Mouse (Mus musculus) spleen, adult 2 months (tissue): Measurements from ENCODE around the gene Ppp1r13l. TPM values are rescaled to one million over a fixed set of nuclear protein-coding genes. Genes with fewer than 3 reads are reported as not detected.

Experiments
- DNase-seq, 2 experiments: peaks; one replicate each; pipeline versions ENCODE4 v3.0.0 to v3.0.0-alpha.2; 2012 to 2021; ENCODE audit warnings: low spot score in 2 of 2, low read depth in 1 of 2
- H3K27ac ChIP-seq: fragments of 200-500 bp; 2 replicates; pipeline ENCODE4 v1.5.1; 2012; ENCODE audit warnings: low read length, inconsistent platforms; ENCODE audit not compliant: insufficient read depth
- H3K27me3 ChIP-seq: fragments of 200-500 bp; 2 replicates; pipeline ENCODE4 v1.6.1; 2012; ENCODE audit warnings: mild to moderate bottlenecking, moderate library complexity, low read length, inconsistent platforms; ENCODE audit not compliant: control insufficient read depth, insufficient read depth
- H3K36me3 ChIP-seq: fragments of 200-500 bp; 2 replicates; pipeline ENCODE4 v1.6.1; 2012; ENCODE audit warnings: mild to moderate bottlenecking, low read length, inconsistent platforms; ENCODE audit not compliant: control insufficient read depth, insufficient read depth
- H3K4me1 ChIP-seq: fragments of 200-500 bp; 2 replicates; pipeline ENCODE4 v1.6.1; 2011; ENCODE audit warnings: inconsistent platforms; ENCODE audit not compliant: control insufficient read depth, insufficient read depth, insufficient read length
- H3K4me3 ChIP-seq: fragments of 200-500 bp; 2 replicates; pipeline ENCODE4 v1.5.1; 2011; ENCODE audit warnings: mild to moderate bottlenecking, inconsistent platforms; ENCODE audit not compliant: insufficient read depth, insufficient read length; ENCODE audit errors: extremely low read depth
- CTCF ChIP-seq: fragments of 200-500 bp; IDR thresholded peaks from 2 replicates; pipeline ENCODE4 v1.5.1; 2011; ENCODE audit warnings: mild to moderate bottlenecking, inconsistent platforms; ENCODE audit not compliant: insufficient read depth, insufficient read length, insufficient replicate concordance; ENCODE audit errors: extremely low read depth
- POLR2A ChIP-seq: fragments of 200-500 bp; IDR thresholded peaks from 2 replicates; pipeline ENCODE4 v1.6.1; 2011; ENCODE audit warnings: low read depth, low read length, inconsistent platforms
- WGBS: fragments of 180-500 bp; shearing (Covaris S2); methylation state at CpG from one replicate; pipeline ENCODE4 v1.1.7; 2018; 5-methylcytosine and 5-hydroxymethylcytosine counted together
- polyA plus RNA-seq: library from polyadenylated mRNA; depleted of rRNA; stranded (reverse); fragments of >200 nt; gene quantifications from 2 replicates; pipeline ENCODE4 v1.2.3, GENCODE M21; 2012

The Ppp1r13l gene
- polyA plus RNA-seq, 1 experiment, result 2.2 TPM

DNA sequence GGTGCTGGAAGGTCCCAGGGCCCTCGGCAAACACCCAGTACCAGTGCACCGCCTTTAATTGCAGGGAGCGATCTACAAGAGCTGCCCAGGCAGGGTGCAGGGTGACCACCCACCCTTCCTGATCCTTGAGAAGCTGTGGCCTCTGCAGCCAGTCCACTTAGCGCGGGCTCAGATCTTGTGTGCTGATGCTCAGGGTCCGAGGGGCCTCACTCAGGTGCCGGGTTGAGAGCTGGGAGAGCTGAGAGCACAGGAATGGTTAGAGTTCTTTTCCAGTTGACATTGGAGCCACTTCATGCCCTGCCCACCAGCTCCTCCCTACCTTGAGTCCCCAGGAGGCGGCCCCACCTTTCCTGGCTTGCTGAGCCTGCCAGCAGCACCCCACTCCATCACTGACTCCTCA lies 34.9 kb downstream of the Ppp1r13l start:
- Histone ChIP-seq H3K4me3 (no peak overlapping the region), H3K36me3 (peaks cover 46% of the 10 kb centered on the region), H3K27ac (no peak overlapping the region), H3K4me1 (no peaks in the 10 kb centered on the region), H3K27me3 (no peaks in the 10 kb centered on the region)
- 91% methylated on average over 8 of the region's 8 CpGs for WGBS
- TF ChIP-seq POLR2A (no peak), CTCF (no peak)
- no peak for DNase-seq

DNA sequence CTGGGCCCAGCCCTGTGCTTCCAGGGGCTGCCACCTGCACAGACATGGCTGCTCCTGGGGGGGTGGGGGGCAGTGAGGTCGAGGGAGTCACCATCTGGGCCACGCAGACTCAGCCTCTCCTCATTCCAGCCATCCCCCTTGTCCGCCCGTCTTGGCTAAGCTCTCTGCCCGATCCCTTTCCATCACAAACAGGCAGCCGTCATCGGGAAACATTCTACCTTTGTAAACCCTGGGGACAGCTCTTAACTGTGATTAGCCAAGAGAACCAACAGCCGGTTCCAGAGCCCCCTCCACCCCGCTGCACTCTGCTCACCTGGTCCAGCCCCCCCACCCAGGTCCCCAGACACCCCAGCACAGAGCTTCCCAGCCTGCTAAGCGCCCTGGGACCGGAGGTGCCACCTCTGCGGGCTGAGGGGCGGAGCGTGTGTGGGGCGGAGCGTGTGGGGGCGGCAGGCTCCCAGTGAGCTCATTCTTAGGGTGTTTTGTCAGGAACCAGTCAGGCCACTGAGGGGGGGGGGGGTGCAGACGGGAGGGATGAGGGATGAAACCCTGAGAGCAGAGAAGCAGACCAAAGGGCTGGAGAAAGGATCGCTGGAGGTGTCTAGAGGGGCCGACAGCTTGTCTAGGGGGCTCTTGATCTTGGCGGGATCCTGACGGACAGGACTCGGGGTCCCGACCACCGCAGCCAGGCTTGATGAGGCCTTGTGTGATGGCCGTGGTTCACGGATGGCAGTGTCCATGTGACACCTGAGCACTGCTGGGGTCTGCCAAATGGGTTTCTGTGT lies 40.1 kb downstream of the Ppp1r13l start:
- 12% methylated on average over 26 of the region's 27 CpGs for WGBS
- Histone ChIP-seq H3K36me3 (peaks cover 7% of the 10 kb centered on the region), H3K27me3 (peaks cover 8% of the 10 kb centered on the region), H3K4me3 (peak overlapping the region; percentile 16; the same call in 1 of the 2 replicates), H3K27ac (no peak overlapping the region), H3K4me1 (peaks cover 13% of the 10 kb centered on the region)
- DNase-seq, result peak in 1 of 2 experiments; percentile 28
- TF ChIP-seq CTCF (no peak), POLR2A (no peak)

DNA sequence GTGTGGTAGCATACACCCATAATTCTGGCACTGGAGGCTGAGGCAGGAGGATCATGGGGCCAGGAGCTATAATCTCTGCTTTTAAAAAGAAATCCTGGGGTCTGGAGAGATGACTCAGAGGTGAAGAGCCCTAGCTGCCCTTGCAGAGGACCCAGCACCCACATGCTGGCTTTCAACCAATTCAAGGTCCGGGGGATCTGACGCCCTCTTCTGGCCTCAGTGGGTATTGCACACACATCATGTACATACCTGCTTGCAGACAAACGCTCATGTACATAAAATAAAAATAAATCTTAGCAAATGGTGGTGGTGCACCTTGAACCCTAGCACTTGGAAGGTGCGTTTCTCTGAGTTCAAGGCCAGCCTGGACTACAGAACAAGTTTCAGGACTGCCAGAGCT lies 41.4 kb downstream of the Ppp1r13l start:
- Histone ChIP-seq H3K36me3 (no peaks in the 10 kb centered on the region), H3K27ac (no peak overlapping the region), H3K27me3 (peaks cover 8% of the 10 kb centered on the region), H3K4me3 (no peak overlapping the region), H3K4me1 (peaks cover 16% of the 10 kb centered on the region)
- 85% methylated on average over 4 of the region's 4 CpGs for WGBS
- no peak for TF ChIP-seq CTCF
- no peak for TF ChIP-seq POLR2A
- no peak for DNase-seq

DNA sequence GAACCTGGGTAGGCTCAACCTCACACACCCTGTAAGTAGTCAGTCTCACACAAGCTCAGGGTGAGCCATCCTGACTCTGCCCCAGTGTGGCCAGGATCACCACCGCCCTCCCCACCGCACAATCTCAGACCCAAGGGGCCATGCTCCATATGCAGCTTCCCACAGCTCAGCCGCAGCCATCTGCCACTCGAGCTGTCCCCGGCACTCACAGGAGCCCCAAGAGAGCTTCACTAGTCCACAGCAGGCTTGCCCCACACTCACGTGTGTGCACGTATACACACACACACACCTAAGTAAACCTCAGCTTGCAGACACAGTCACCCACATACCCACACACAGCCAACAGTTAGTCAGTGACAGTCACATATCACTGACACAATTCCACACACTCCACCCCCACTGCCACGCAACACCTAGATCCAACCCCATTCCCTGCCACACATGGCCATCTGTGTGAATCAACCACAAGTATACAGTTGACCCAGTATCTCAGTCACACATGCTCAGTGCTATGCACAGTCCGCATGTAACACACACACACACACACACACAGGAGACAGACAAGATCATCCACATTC lies 43.1 kb downstream of the Ppp1r13l start:
- Histone ChIP-seq H3K27ac (no peak overlapping the region), H3K4me3 (no peak overlapping the region), H3K27me3 (peaks cover 8% of the 10 kb centered on the region), H3K36me3 (no peaks in the 10 kb centered on the region), H3K4me1 (peaks cover 16% of the 10 kb centered on the region)
- DNase-seq, result no peak
- 88% methylated on average over 9 of the region's 9 CpGs for WGBS
- TF ChIP-seq POLR2A (no peak), CTCF (no peak)

DNA sequence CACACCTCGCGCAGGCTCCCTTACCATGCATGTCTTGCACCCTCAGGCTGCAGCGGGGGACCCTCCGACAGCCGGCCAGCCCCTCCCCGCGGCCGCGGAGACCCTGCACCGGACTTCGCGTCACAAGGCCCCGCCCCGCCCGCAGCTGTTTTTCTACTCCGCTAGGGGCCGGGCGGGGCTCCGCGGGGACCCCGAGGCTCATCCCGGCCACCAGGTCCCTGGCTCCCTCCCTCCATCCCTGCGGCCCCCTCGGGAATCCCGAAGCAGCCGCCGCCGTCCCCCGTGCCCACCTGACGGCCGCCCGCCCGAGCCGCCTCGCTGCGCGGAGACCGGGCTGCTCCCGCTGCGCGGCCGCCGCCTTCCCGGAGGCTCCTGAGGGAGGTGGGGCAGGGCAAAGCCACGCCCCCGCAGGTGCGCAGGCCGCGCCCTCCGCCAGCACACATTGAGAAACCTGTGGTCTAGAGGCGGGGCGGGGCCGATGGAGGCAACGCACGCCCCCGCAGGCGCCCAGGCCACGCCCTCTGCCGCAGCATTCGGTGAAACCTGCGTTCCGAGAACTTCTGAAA lies 44.3 kb downstream of the Ppp1r13l start, which contains the start of gene Klc3:
TSS of gene Klc3 (minus strand) at position 374 of the 566 bp plus-strand sequence.
- peaks cover 8% of the 10 kb centered on the region for H3K27me3 ChIP-seq
- peak; percentile 47 to 81 for DNase-seq
- no peak within 1 kb of the TSS for H3K27ac ChIP-seq
- H3K4me1 ChIP-seq, result peaks cover 16% of the 10 kb centered on the region
- H3K36me3 ChIP-seq, result no peaks in the 10 kb centered on the region
- peak within 1 kb of the TSS; percentile 53; the same call in 1 of the 2 replicates for H3K4me3 ChIP-seq
- TF ChIP-seq POLR2A (no peak), CTCF (no peak)
- 1% methylated on average over 62 of the region's 62 CpGs for WGBS

DNA sequence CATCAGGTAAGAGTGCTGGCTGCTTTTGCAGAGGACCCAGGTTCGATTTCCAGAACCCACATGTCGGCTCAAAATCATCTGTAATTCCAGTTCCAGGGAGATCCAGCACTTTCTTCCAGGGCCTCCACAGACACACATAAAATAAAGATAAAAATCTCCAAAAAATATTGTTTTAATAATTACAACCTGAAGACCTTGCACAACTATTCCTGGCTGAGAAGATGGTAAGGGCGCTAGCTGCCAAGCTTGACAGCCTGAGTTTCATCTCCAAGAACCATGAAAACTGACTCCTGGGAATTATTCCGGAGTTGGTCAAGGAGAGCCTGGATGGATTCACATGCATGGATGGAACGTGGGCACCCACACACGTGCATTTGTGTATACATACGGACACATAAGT lies 44.9 kb downstream of the Ppp1r13l start, which contains the start of gene Ckm:
TSS of gene Ckm (plus strand) at position 301 of the 400 bp plus-strand sequence.
- H3K36me3 ChIP-seq, result no peaks in the 10 kb centered on the region
- peak within 1 kb of the TSS; percentile 53; the same call in 1 of the 2 replicates for H3K4me3 ChIP-seq
- 53% methylated on average over 7 of the region's 7 CpGs for WGBS
- no peak for DNase-seq
- no peak within 1 kb of the TSS for H3K27ac ChIP-seq
- H3K27me3 ChIP-seq, result peaks cover 8% of the 10 kb centered on the region
- peaks cover 16% of the 10 kb centered on the region for H3K4me1 ChIP-seq
- no peak for TF ChIP-seq POLR2A
- TF ChIP-seq CTCF, result no peak

DNA sequence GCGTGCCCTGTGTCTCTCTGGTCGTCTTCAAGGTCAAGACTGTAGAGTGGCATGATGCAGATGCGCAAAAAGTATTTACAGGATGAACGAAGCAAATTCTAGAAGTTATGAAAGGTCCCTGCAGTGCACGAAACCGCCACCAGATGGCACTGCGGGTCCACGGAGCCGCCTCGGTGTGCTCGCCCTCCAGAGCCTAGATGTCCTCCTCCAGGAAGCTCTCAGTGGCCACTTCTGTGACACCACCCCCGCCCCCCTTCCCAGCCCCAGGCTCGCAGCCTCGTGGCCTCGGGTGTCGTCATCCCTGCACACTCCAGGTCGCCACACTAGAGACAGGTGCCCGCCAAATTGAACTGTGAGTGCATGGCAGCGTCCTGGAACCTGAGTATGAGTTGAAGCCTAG lies 45.9 kb downstream of the Ppp1r13l start:
- H3K36me3 ChIP-seq, result no peaks in the 10 kb centered on the region
- 2% methylated on average over 19 of the region's 19 CpGs for WGBS
- peak; percentile 57 to 75 for DNase-seq
- peaks cover 13% of the 10 kb centered on the region for H3K4me1 ChIP-seq
- H3K4me3 ChIP-seq, result no peak overlapping the region
- no peak overlapping the region for H3K27ac ChIP-seq
- TF ChIP-seq POLR2A (no peak), CTCF (peak; percentile 100)
- H3K27me3 ChIP-seq, result peaks cover 6% of the 10 kb centered on the region
